Mouse (Mus musculus) lung, postnatal 0 days (tissue): ENCODE results near the gene Bik. TPM values are rescaled to one million over a fixed set of nuclear protein-coding genes. Genes with fewer than 3 reads are reported as not detected.
A peak's percentile ranks its signal among the peaks of the same experiment; 100 is the strongest.

Experiments
- ATAC-seq: fragments of 200-750 bp; cut with Nextera tagmentation; 2 replicates; pipeline ENCODE4 v1.8.0; 2017; ENCODE audit warnings: moderate library complexity
- DNase-seq: peaks from one replicate; pipeline ENCODE4 v3.0.0-alpha.2; 2016; ENCODE audit warnings: low spot score
- H3K27ac ChIP-seq: fragments of 300-500 bp; sonication (generic); 2 replicates; pipeline ENCODE4 v1.5.1; 2014; ENCODE audit warnings: antibody characterized with exemption, mild to moderate bottlenecking, low read length, mixed read lengths
- H3K27me3 ChIP-seq: fragments of 300-500 bp; sonication (generic); replicated peaks from 2 replicates; pipeline ENCODE4 v1.6.1; 2014; ENCODE audit warnings: low read length, mixed read lengths; ENCODE audit not compliant: insufficient read depth
- H3K36me3 ChIP-seq: fragments of 300-500 bp; sonication (generic); 2 replicates; pipeline ENCODE4 v1.6.1; 2014; ENCODE audit warnings: low read length, mixed read lengths; ENCODE audit not compliant: insufficient read depth
- H3K4me1 ChIP-seq: fragments of 300-500 bp; sonication (generic); 2 replicates; pipeline ENCODE4 v1.6.1; 2014; ENCODE audit warnings: antibody characterized with exemption, low read depth, low read length, mixed read lengths; ENCODE audit not compliant: insufficient read depth
- H3K4me2 ChIP-seq: fragments of 300-500 bp; sonication (generic); replicated peaks from 2 replicates; pipeline ENCODE4 v1.6.1; 2014; ENCODE audit warnings: low read depth, mild to moderate bottlenecking, low read length, moderate library complexity, mixed read lengths
- H3K4me3 ChIP-seq: fragments of 300-500 bp; sonication (generic); 2 replicates; pipeline ENCODE4 v1.5.1; 2014; ENCODE audit warnings: low read depth, low read length
- H3K9ac ChIP-seq: fragments of 300-500 bp; sonication (generic); replicated peaks from 2 replicates; pipeline ENCODE4 v1.6.1; 2014; ENCODE audit warnings: low read depth, mild to moderate bottlenecking
- H3K9me3 ChIP-seq: fragments of 300-500 bp; sonication (generic); 2 replicates; pipeline ENCODE4 v1.6.1; 2016; ENCODE audit warnings: low read length, mixed read lengths
- CTCF ChIP-seq: IDR thresholded peaks from 2 replicates; pipeline ENCODE4 v1.5.1; 2016; ENCODE audit warnings: antibody characterized with exemption, mild to moderate bottlenecking
- EP300 ChIP-seq: IDR thresholded peaks from 2 replicates; pipeline ENCODE4 v1.6.1; 2016; ENCODE audit warnings: antibody characterized with exemption, mild to moderate bottlenecking, control low read depth
- WGBS: fragments of 180-500 bp; shearing (Covaris S2); extraction: QIAGEN DNeasy Blood & Tissue Kit; methylation state at CpG from one replicate; pipeline ENCODE4 v1.1.7; 2014; 5-methylcytosine and 5-hydroxymethylcytosine counted together
- polyA plus RNA-seq: library from polyadenylated mRNA; unstranded; fragments of >200 nt; fragmentation: Nextera tagmentation; extraction: Ambion mirVana; gene quantifications from 2 replicates; pipeline ENCODE4 v1.2.1, GENCODE M21; 2015

Bik gene
- polyA plus RNA-seq, 1 experiment from 2014 or later: 33.8 TPM

- Histone ChIP-seq H3K4me1 (peaks cover 3% of the 10 kb centered on the region; the same call in 1 of the 2 replicates), H3K9me3 (no peaks in the 10 kb centered on the region), H3K36me3 (no peaks in the 10 kb centered on the region), H3K27ac (peak overlapping the region; percentile 32; the same call in 1 of the 2 replicates), H3K4me2 (peak overlapping the region; percentile 90), H3K4me3 (peak overlapping the region; percentile 52), H3K27me3 (no peaks in the 10 kb centered on the region), H3K9ac (peak overlapping the region; percentile 36; the same call in 1 of the 2 replicates)
- no peak for TF ChIP-seq EP300
- peak; percentile 44 for TF ChIP-seq CTCF
- DNase-seq (peak; percentile 32), ATAC-seq (peak; percentile 46)
- WGBS: 23% methylated on average over 17 of the region's 17 CpGs
Measured at GRCm38 (mm10) chr15:83509950-83510804, 16.5 kb upstream of the Bik start.

DNA sequence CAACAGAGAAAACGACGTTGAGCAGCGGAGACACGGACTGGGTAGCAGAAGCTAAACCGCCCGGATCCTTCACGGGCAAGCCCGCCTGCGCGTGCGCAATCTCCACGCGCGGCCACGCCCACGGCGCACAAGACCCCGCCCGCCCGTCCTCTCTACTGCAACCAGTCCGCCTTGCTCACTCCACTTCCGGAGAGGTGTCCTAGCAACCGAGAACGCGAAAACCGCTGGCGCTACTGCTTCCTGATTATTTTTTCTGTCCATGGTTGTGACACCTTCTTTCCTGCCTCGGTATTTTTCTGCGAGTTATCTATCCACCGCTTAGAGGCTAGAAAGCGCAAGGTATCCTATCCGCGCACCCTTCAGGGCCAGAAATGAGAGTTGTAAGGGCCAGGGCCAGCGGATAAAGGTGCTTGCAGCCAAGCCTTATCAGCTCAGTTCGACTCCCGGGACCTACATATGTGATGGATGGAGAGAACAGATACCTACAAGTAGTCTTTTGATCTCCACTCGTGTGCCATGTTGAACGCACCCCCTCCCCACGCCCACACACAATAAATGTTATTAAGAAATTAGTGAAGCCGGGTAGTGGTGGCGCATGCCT lies 15.8 kb upstream of the Bik start, which contains the start of gene Ttll1:
Ttll1 (minus strand) TSS at position 89 of the 601 bp plus-strand sequence.
- peak within 1 kb of the TSS; percentile 36; the same call in 1 of the 2 replicates for H3K9ac ChIP-seq
- TF ChIP-seq CTCF: no peak
- TF ChIP-seq EP300: no peak
- 9% methylated on average over 41 of the region's 41 CpGs for WGBS
- peak; percentile 99 for ATAC-seq
- no peaks in the 10 kb centered on the region for H3K27me3 ChIP-seq
- H3K9me3 ChIP-seq: no peaks in the 10 kb centered on the region
- peaks cover 3% of the 10 kb centered on the region; the same call in 1 of the 2 replicates for H3K4me1 ChIP-seq
- peak within 1 kb of the TSS; percentile 52 for H3K4me3 ChIP-seq
- peak; percentile 98 for DNase-seq
- no peaks in the 10 kb centered on the region for H3K36me3 ChIP-seq
- peak within 1 kb of the TSS; percentile 32; the same call in 1 of the 2 replicates for H3K27ac ChIP-seq
- peak within 1 kb of the TSS; percentile 90 for H3K4me2 ChIP-seq

- no peak for TF ChIP-seq EP300
- no peak for TF ChIP-seq CTCF
- H3K4me2 ChIP-seq: no peak overlapping the region
- ATAC-seq (no peak), DNase-seq (no peak)
- H3K27ac ChIP-seq: no peak overlapping the region
- H3K9ac ChIP-seq: no peak overlapping the region
- H3K36me3 ChIP-seq: no peaks in the 10 kb centered on the region
- no peaks in the 10 kb centered on the region for H3K27me3 ChIP-seq
- H3K9me3 ChIP-seq: no peaks in the 10 kb centered on the region
- peaks cover 3% of the 10 kb centered on the region; the same call in 1 of the 2 replicates for H3K4me1 ChIP-seq
- no peak overlapping the region for H3K4me3 ChIP-seq
- 60% methylated on average over 13 of the region's 13 CpGs for WGBS
Measured at GRCm38 (mm10) chr15:83512489-83513281, 14.0 kb upstream of the Bik start.

DNA sequence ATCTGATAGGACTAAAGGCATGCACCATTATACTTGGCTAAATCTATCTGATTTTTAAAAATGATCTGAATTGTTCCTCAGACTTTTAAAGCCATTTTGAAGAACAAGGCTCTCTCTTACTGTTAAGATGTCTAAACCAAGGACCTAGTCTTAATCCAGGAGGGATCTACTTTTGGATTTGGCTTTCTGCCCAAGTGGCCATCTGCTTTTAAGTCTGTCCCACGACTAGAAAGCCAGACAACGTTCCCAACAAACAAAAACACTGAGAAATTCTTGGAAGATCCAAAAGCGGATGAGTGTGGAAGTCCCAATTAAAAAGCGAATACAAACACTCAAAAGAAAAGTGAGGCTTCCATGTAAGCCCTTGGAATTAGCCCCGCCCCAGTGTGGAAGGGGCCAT lies 11.6 kb upstream of the Bik start:
- DNase-seq: no peak
- no peak overlapping the region for H3K9ac ChIP-seq
- no peaks in the 10 kb centered on the region for H3K9me3 ChIP-seq
- H3K27me3 ChIP-seq: no peaks in the 10 kb centered on the region
- peaks cover 3% of the 10 kb centered on the region; the same call in 1 of the 2 replicates for H3K4me1 ChIP-seq
- H3K36me3 ChIP-seq: no peaks in the 10 kb centered on the region
- no peak overlapping the region for H3K27ac ChIP-seq
- no peak overlapping the region for H3K4me3 ChIP-seq
- TF ChIP-seq EP300 (no peak), CTCF (no peak)
- ATAC-seq: no peak
- H3K4me2 ChIP-seq: no peak overlapping the region
- 53% methylated on average over 5 of the region's 5 CpGs for WGBS

DNA sequence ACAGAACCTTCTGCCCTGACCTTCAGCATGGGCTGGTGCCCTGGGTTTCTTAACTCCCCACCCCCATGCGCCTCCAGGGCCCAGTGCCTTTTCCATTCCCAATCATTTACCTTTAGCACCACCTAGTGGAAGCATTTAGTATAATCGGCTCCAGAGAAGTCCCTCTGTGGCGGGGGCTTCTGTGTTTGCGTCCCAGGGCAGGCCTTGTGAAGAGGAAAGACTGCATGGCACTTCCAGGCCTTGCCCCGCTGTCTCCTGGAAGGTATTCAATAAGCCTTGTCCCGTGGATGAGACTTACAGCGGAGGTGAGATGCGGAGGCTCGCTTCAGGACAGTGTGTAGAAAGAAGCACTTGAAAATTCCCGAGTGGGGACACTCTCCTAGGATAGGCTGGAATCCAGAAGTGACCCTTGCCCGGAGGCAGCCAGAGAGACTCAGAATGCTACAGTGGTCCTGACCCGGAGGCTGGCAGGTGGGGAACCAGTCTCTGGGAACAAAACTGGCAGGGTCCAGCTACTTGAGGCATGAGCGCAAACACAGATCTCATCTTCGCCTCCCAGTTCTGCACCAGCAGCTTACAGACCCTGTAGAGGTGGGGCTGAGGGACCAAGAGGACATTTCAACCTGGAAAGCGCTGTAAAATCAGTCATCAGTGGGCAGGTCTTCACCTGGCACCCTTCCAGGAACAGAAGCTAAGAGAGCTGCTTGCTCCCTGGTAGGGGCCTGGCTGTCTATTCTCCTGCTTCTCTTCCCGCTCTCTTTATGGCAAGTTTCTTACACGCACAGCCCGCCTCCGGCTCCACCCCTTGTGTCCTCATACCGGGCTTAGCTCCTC lies 8.2 kb upstream of the Bik start:
- H3K4me1 ChIP-seq: no peaks in the 10 kb centered on the region
- peak; percentile 86 for TF ChIP-seq CTCF
- TF ChIP-seq EP300: no peak
- peak overlapping the region; percentile 38 for H3K4me2 ChIP-seq
- H3K9me3 ChIP-seq: no peaks in the 10 kb centered on the region
- no peak overlapping the region for H3K4me3 ChIP-seq
- H3K27me3 ChIP-seq: no peaks in the 10 kb centered on the region
- no peak overlapping the region for H3K9ac ChIP-seq
- ATAC-seq: peak; percentile 77
- no peak overlapping the region for H3K27ac ChIP-seq
- no peaks in the 10 kb centered on the region for H3K36me3 ChIP-seq
- WGBS: 28% methylated on average over 20 of the region's 20 CpGs
- DNase-seq: peak; percentile 84
